Mouse (Mus musculus): Measurements from ENCODE around the gene Hist1h4d. TPM values are rescaled to one million over a fixed set of nuclear protein-coding genes. Genes with fewer than 3 reads are reported as not detected.
"Not testable (repeated sequence)": the region's sequence is repeated elsewhere in the genome, so short reads cannot be mapped to it uniquely, and the experiment has no call there.

Hist1h4d gene
- total and polyA plus RNA-seq, 3 experiments, result 11.7 to 1,889 TPM; not detected in 1

DNA sequence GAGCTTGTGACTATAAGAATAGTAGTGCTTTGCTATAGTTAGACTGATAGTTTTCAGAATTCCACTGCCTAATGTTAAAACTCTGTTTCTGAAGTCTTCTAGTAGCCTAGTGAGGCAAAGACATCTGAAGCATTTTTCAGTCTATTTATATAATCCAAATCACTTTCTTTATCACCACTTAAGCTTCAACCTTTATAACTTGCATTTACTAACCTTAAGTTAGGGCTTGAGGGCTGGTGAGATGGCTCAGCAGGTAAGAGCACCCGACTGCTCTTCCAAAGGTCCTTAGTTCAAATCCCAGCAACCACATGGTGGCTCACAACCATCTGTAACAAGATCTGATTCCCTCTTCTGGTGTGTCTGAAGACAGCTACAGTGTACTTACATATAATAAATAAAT is 41.6 kb upstream of the Hist1h4d start:
- H3K27me3 ChIP-seq (ENCODE audit: control insufficient read depth in 1 of 2, insufficient read depth in 2 of 2, low read length in 2 of 2); H3K79me2 ChIP-seq (ENCODE audit: control insufficient read depth, insufficient read depth, low read length, poor library complexity); H3K9me3 ChIP-seq (replicated peaks; ENCODE audit: insufficient read depth, low read length); H3K27ac ChIP-seq (ENCODE audit: control insufficient read depth, low read depth, low read length); H3K4me1 ChIP-seq (ENCODE audit: control insufficient read depth in 1 of 2, insufficient read depth in 2 of 2, low read length in 2 of 2); DNase-seq (ENCODE audit: low read depth, low spot score); H3K9ac ChIP-seq (ENCODE audit: control insufficient read depth, low read depth, low read length, poor library complexity, severe bottlenecking); H3K4me3 ChIP-seq (ENCODE audit: control insufficient read depth in 1 of 2, insufficient read depth in 1 of 2, low read depth in 2 of 2, low read length in 2 of 2): not testable (repeated sequence)
- H3K36me3 ChIP-seq (ENCODE audit: control insufficient read depth in 1 of 2, insufficient read depth in 2 of 2, low read length in 2 of 2), result peaks cover 0 to 19% of the 10 kb centered on the region in 2 experiments; a peak in 2 of 4 replicates
- TF ChIP-seq TBP (IDR thresholded peaks at IDR 0.05; ENCODE audit: low read depth, low read length), result peak; percentile 70

DNA sequence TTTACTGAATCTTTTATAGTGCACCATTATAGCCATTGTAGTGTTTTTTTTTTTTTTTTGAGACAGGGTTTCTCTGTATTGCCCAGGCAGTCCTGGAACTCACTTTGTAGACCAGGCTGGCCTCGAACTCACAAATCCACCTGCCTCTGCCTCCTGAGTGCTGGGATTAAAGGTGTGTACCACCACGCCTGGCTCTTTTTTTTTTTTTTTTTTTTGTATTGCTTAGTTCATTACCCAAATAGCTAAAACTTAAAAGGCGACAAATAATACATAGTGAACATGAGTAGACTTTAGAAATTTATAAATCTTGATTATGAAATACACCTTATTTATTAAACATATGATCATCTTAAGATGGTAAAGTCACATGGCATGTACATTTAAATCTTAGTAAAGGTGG is 39.9 kb upstream of the Hist1h4d start:
- peak; percentile 49 for DNase-seq (ENCODE audit: low read depth, low spot score)
- TF ChIP-seq MAX (IDR thresholded peaks at IDR 0.05; ENCODE audit: low read length), result no peak
- 0 out of 2 replicates have a peak, but pooled peaks have one; percentile 54 for TF ChIP-seq TBP (IDR thresholded peaks at IDR 0.05; ENCODE audit: low read depth, low read length)
- no peak for TF ChIP-seq USF1 (IDR thresholded peaks at IDR 0.05; ENCODE audit: low read depth, low read length)
- H3K9me3 ChIP-seq (replicated peaks; ENCODE audit: insufficient read depth, low read length), result no peaks in the 10 kb centered on the region
- peaks cover 2 to 7% of the 10 kb centered on the region in 2 experiments; a peak in 3 of 4 replicates for H3K4me1 ChIP-seq (ENCODE audit: control insufficient read depth in 1 of 2, insufficient read depth in 2 of 2, low read length in 2 of 2)
- peak overlapping the region; percentile 24; the same call in 1 of the 2 replicates for H3K9ac ChIP-seq (ENCODE audit: control insufficient read depth, low read depth, low read length, poor library complexity, severe bottlenecking)
- H3K79me2 ChIP-seq (ENCODE audit: control insufficient read depth, insufficient read depth, low read length, poor library complexity), result no peaks in the 10 kb centered on the region
- H3K4me3 ChIP-seq (ENCODE audit: control insufficient read depth in 1 of 2, insufficient read depth in 1 of 2, low read depth in 2 of 2, low read length in 2 of 2), result peak overlapping the region in 1 of 2 experiments; percentile 51; a peak in 1 of 4 replicates
- no peaks in the 10 kb centered on the region for H3K27me3 ChIP-seq (ENCODE audit: control insufficient read depth in 1 of 2, insufficient read depth in 2 of 2, low read length in 2 of 2)
- no peak overlapping the region for H3K27ac ChIP-seq (ENCODE audit: control insufficient read depth, low read depth, low read length)
- H3K36me3 ChIP-seq (ENCODE audit: control insufficient read depth in 1 of 2, insufficient read depth in 2 of 2, low read length in 2 of 2), result peaks cover 0 to 22% of the 10 kb centered on the region in 2 experiments; a peak in 2 of 4 replicates

DNA sequence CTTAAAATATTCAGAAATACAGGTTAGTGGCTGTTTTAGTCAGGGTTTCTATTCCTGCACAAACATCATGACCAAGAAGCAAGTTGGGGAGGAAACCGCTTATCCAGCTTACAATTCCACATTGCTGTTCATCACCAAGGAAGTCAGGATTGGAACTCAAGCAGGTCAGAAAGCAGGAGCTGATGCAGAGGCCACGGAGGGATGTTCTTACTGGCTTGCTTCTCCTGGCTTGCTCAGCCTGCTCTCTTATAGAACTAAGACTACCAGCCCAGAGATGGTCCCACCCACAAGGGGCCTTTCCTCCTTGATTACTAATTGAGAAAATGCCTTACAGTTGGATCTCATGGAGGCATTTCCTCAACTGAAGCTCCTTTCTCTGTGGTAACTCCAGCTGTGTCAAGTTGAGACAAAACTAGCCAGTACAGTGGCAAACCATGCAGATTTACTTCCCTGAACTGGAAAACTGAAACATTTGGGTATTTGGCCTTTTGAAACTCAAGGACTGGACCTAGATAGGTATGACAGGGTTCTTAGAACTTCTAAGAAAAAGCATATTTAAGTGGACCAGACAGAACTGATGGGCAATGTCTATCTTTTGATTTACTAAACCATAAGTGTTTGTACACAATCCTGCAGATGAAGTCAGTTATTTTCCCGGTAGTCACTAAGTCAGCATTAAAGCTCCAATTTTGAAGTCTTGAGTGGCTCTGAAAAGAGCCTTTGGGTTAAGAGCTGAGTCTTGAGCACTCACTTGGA is 39.0 kb upstream of the Hist1h4d start:
- Histone ChIP-seq H3K9ac (ENCODE audit: control insufficient read depth, low read depth, low read length, poor library complexity, severe bottlenecking) (peak overlapping the region; percentile 87), H3K4me3 (ENCODE audit: control insufficient read depth in 1 of 2, insufficient read depth in 1 of 2, low read depth in 2 of 2, low read length in 2 of 2) (peak overlapping the region; percentile 51 to 56), H3K36me3 (ENCODE audit: control insufficient read depth in 1 of 2, insufficient read depth in 2 of 2, low read length in 2 of 2) (peaks cover 0 to 20% of the 10 kb centered on the region in 2 experiments; a peak in 2 of 4 replicates), H3K27ac (ENCODE audit: control insufficient read depth, low read depth, low read length) (peak overlapping the region; percentile 95)
- not testable (repeated sequence) for H3K4me1 ChIP-seq (ENCODE audit: control insufficient read depth in 1 of 2, insufficient read depth in 2 of 2, low read length in 2 of 2); H3K27me3 ChIP-seq (ENCODE audit: control insufficient read depth in 1 of 2, insufficient read depth in 2 of 2, low read length in 2 of 2); H3K9me3 ChIP-seq (replicated peaks; ENCODE audit: insufficient read depth, low read length); H3K79me2 ChIP-seq (ENCODE audit: control insufficient read depth, insufficient read depth, low read length, poor library complexity)
- peak; percentile 82 for DNase-seq (ENCODE audit: low read depth, low spot score)
- TF ChIP-seq POLR2AphosphoS5 (IDR thresholded peaks at IDR 0.05; ENCODE audit: borderline replicate concordance, low read depth, low read length), result peak; percentile 87; the same call in 1 of the 2 replicates
- TF ChIP-seq TBP (IDR thresholded peaks at IDR 0.05; ENCODE audit: low read depth, low read length), result peak; percentile 44; the same call in 1 of the 2 replicates

DNA sequence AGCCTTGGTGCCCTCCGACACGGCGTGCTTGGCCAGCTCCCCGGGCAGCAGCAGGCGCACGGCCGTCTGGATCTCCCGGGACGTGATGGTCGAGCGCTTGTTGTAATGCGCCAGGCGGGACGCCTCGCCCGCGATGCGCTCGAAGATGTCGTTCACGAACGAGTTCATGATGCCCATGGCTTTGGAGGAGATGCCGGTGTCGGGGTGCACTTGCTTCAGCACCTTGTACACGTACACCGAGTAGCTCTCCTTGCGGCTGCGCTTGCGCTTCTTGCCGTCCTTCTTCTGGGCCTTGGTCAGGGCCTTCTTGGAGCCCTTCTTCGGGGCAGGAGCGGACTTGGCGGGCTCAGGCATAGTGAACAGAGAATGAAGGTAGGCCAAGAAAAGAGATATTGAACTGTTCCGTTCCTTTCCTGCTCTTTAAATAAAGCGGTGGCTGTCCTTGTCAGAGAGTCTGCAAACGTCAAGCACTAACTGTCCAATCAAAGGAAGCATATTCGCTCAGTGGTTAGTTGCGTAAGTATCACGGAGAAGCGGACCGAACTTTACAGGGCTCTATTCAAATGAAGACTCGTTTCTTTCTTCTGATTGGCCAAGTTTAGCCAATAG is 38.3 kb upstream of the Hist1h4d start, which contains the start of gene Hist1h2bh:
Hist1h2bh (minus strand) TSS at position 394 of the 609 bp plus-strand sequence.
- not testable (repeated sequence) for H3K4me1 ChIP-seq (ENCODE audit: control insufficient read depth in 1 of 2, insufficient read depth in 2 of 2, low read length in 2 of 2); H3K79me2 ChIP-seq (ENCODE audit: control insufficient read depth, insufficient read depth, low read length, poor library complexity); H3K27me3 ChIP-seq (ENCODE audit: control insufficient read depth in 1 of 2, insufficient read depth in 2 of 2, low read length in 2 of 2); H3K9me3 ChIP-seq (replicated peaks; ENCODE audit: insufficient read depth, low read length)
- peak; percentile 99 for DNase-seq (ENCODE audit: low read depth, low spot score)
- Histone ChIP-seq H3K4me3 (ENCODE audit: control insufficient read depth in 1 of 2, insufficient read depth in 1 of 2, low read depth in 2 of 2, low read length in 2 of 2) (peak within 1 kb of the TSS; percentile 47 to 56), H3K36me3 (ENCODE audit: control insufficient read depth in 1 of 2, insufficient read depth in 2 of 2, low read length in 2 of 2) (peaks cover 0 to 18% of the 10 kb centered on the region in 2 experiments; a peak in 2 of 4 replicates), H3K27ac (ENCODE audit: control insufficient read depth, low read depth, low read length) (peak within 1 kb of the TSS; percentile 99), H3K9ac (ENCODE audit: control insufficient read depth, low read depth, low read length, poor library complexity, severe bottlenecking) (peak within 1 kb of the TSS; percentile 87)
- TF ChIP-seq POLR2A (IDR thresholded peaks at IDR 0.05; ENCODE audit: control insufficient read depth in 1 of 2, insufficient read depth in 1 of 2, low read depth in 1 of 2, low read length in 2 of 2, poor library complexity in 1 of 2), result peak; percentile 97 to 99
- 0 out of 2 replicates have a peak, but pooled peaks have one; percentile 10 for TF ChIP-seq GATA1 (IDR thresholded peaks at IDR 0.05; ENCODE audit: low read depth, low read length)
- peak; percentile 94; the same call in 1 of the 2 replicates for TF ChIP-seq POLR2AphosphoS5 (IDR thresholded peaks at IDR 0.05; ENCODE audit: borderline replicate concordance, low read depth, low read length)
- peak; percentile 100 for TF ChIP-seq TBP (IDR thresholded peaks at IDR 0.05; ENCODE audit: low read depth, low read length)
- TF ChIP-seq UBTF (IDR thresholded peaks at IDR 0.05; ENCODE audit: borderline replicate concordance, insufficient read depth, low read depth, low read length), result peak; percentile 94; the same call in 1 of the 2 replicates

Measured in MEL (cell line).